ENCODE assay signal across 19 mouse cellular contexts in genomic region chr5:33828107-33828506, GRCm38 (mm10). TPM values are rescaled to one million over a fixed set of nuclear protein-coding genes. Genes with fewer than 3 reads are reported as not detected.
DNase-seq lines count a peak whose midpoint lies in the region; ATAC-seq and TF ChIP-seq lines count a peak whose summit lies in the region.
"Had no signal": no experiment of that assay in that cellular context is flagged by ENCODE, and none has a peak within 500 bp of the region (broad histone marks: within the 10 kb centered on the region; RNA-seq: fewer than 3 reads in every experiment).

No protein-coding gene starts in this region.

- DNase-seq in heart, adult 11 months: peak; percentile 19
- no peak for DNase-seq in heart, adult 18-20 months
- DNase-seq in 416B (ENCODE audit: low read depth): peak; percentile 82
- peak; percentile 17 for DNase-seq in brain, embryonic 14.5 days (ENCODE audit: low read depth)
- no peak for DNase-seq in adrenal gland, adult 2 months
- DNase-seq in lung, postnatal 14 days: no peak
- DNase-seq: adrenal gland, postnatal 10 days; adrenal gland, postnatal 25 days; cerebellum, adult 11-12 months; cerebellum, adult 2 months; cerebellum, adult 9-10 months; cerebellum, postnatal 14 days; cerebellum, postnatal 36 days; forebrain, postnatal 0 days had no signal

- no peak for TF ChIP-seq CTCF in brain, embryonic 14.5 days (IDR thresholded peaks at IDR 0.05; ENCODE audit: borderline replicate concordance, extremely low read depth, insufficient read depth, insufficient read length)

- no peak for TF ChIP-seq POLR2A in brain, embryonic 14.5 days (IDR thresholded peaks at IDR 0.05; ENCODE audit: borderline replicate concordance, extremely low read depth, insufficient read depth, insufficient read length, poor library complexity, severe bottlenecking)

- peak; percentile 62 to 72; a peak in 2 of 4 replicates for ATAC-seq in hematopoietic stem cell, adult 5-6 weeks (replicated peaks in 1 of 2; ENCODE audit: insufficient read depth in 1 of 2, low FRiP score in 2 of 2, low TSS enrichment in 1 of 2, low read depth in 1 of 2, poor library complexity in 2 of 2, severe bottlenecking in 2 of 2)
- ATAC-seq: activated CD4-positive, CD25-positive, alpha-beta regulatory T cell, adult 4 months; forebrain, embryonic 13.5 days; forebrain, embryonic 15.5 days; forebrain, postnatal 0 days; Patski had no signal

RNA-seq across cellular contexts. Expression of gene Nsd2, which starts 7.6 kb away (rescaled TPM):
- total RNA-seq in heart, adult 18-20 months (2021): 10 to 100 TPM; 22.2 to 22.8 TPM
- polyA plus RNA-seq in brain, embryonic 14.5 days (2012; rRNA removed): 99.6 and 118 TPM in 2 replicates
- total RNA-seq in hematopoietic stem cell, adult 5-6 weeks (2017): 110 and 126 TPM in 2 replicates
- total RNA-seq in adrenal gland, adult 2 months (2021): 10 to 100 TPM; 32.8 to 37.4 TPM
- polyA plus RNA-seq in adrenal gland, adult 2 months (2012; rRNA removed): 3.4 and 3.9 TPM in 2 replicates

RNA-seq across cellular contexts. Expression of gene Letm1, which starts 45.5 kb away (rescaled TPM):
- 100 to 1,000 TPM; 141 to 143 TPM for total RNA-seq in heart, adult 18-20 months (2021)
- polyA plus RNA-seq in brain, embryonic 14.5 days (2012; rRNA removed): 43.2 and 54.3 TPM in 2 replicates
- total RNA-seq in hematopoietic stem cell, adult 5-6 weeks (2017): 19.7 and 20.8 TPM in 2 replicates
- 100 to 1,000 TPM; 125 to 156 TPM for total RNA-seq in adrenal gland, adult 2 months (2021)
- polyA plus RNA-seq in adrenal gland, adult 2 months (2012; rRNA removed): 116 and 149 TPM in 2 replicates

Comparison
In these comparisons a context has a peak if more than half of its experiments do, and no peak if none do; other contexts are left out.
1. DNase-seq: peak in heart, adult 11 months (single experiment), 416B (single experiment) and brain, embryonic 14.5 days (single experiment); none in heart, adult 18-20 months (0 of 2), adrenal gland, adult 2 months (single experiment) and lung, postnatal 14 days (single experiment).